Mouse (Mus musculus) ovary, adult 18-20 months (tissue): ENCODE results near the gene Gm9008.
"Not testable (repeated sequence)": the region's sequence is repeated elsewhere in the genome, so short reads cannot be mapped to it uniquely, and the experiment has no call there.

Source experiments
- DNase-seq: peaks from one replicate; pipeline ENCODE4 v3.0.0; 2022; ENCODE audit warnings: low spot score, mixed read lengths

Gene Gm9008

GRCm38 (mm10) chr6:76497054-76497835 lies at the start of gene Gm9008:
TSS of gene Gm9008 (minus strand) at chr6:76497784.
- not testable (repeated sequence) for DNase-seq

GRCm38 (mm10) chr6:76521975-76522641 lies 24.5 kb upstream of the Gm9008 start:
- no peak for DNase-seq

- no peak for DNase-seq
Measured at GRCm38 (mm10) chr6:76510200-76510599, 12.6 kb upstream of the Gm9008 start.

- not testable (repeated sequence) for DNase-seq
Measured at GRCm38 (mm10) chr6:76496335-76496734, 1.2 kb downstream of the Gm9008 start.

- DNase-seq, result no peak
Measured at GRCm38 (mm10) chr6:76468194-76468593, 29.4 kb downstream of the Gm9008 start.
